Mouse (Mus musculus): ENCODE results near the gene Zfp706. TPM values are rescaled to one million over a fixed set of nuclear protein-coding genes. Genes with fewer than 3 reads are reported as not detected.

The Zfp706 gene
- total and polyA plus RNA-seq, 3 experiments = 19.7 to 137 (median 74.2) TPM

- Histone ChIP-seq H3K4me1 (ENCODE audit: insufficient read depth, low read depth, low read length) (no peaks in the 10 kb centered on the region; the same call in 1 of the 2 replicates), H3K27me3 (ENCODE audit: insufficient read depth, low read length) (peaks cover 26% of the 10 kb centered on the region), H3K4me3 (ENCODE audit: low read depth, low read length) (no peak overlapping the region), H3K36me3 (replicated peaks) (no peaks in the 10 kb centered on the region), H3K9me3 (replicated peaks) (no peaks in the 10 kb centered on the region)
- ATAC-seq (ENCODE audit: extremely low read depth, insufficient number of reproducible peaks, low FRiP score, poor library complexity, severe bottlenecking) (no peak), DNase-seq (ENCODE audit: low spot score) (no peak)
- TF ChIP-seq GATA2 (IDR thresholded peaks at IDR 0.05; ENCODE audit: borderline replicate concordance, low read depth, low read length) (no peak), TAL1 (conservative IDR thresholded peaks at IDR 0.05; ENCODE audit: low read depth, low read length) (no peak), POLR2AphosphoS5 (IDR thresholded peaks at IDR 0.05; ENCODE audit: insufficient replicate concordance, low read depth, low read length) (no peak), CTCF (IDR thresholded peaks at IDR 0.05; ENCODE audit: low read depth, low read length) (no peak), GATA1 (IDR thresholded peaks at IDR 0.05; ENCODE audit: borderline replicate concordance, low read length) (no peak)
These were observed 58.6 kb downstream of the Zfp706 start for GRCm38 (mm10) chr15:36948866-36949546.
